ENCODE assay signal across 13 mouse cellular contexts in genomic region chr12:116117352-116117929, GRCm38 (mm10).
"Had no signal": no experiment of that assay in that cellular context is flagged by ENCODE, and none has a peak within 500 bp of the region (broad histone marks: within the 10 kb centered on the region; RNA-seq: fewer than 3 reads in every experiment).

No protein-coding gene starts in this region.

- H3K27me3 ChIP-seq: limb, embryonic 15.5 days; midbrain, embryonic 13.5 days; neural tube, embryonic 15.5 days had no signal

- H3K9ac ChIP-seq: limb, embryonic 15.5 days; midbrain, embryonic 13.5 days; neural tube, embryonic 15.5 days had no signal

- H3K36me3 ChIP-seq: limb, embryonic 15.5 days; midbrain, embryonic 13.5 days; neural tube, embryonic 15.5 days had no signal

- H3K4me2 ChIP-seq: limb, embryonic 15.5 days; midbrain, embryonic 13.5 days; neural tube, embryonic 15.5 days had no signal

- H3K4me1 ChIP-seq: limb, embryonic 15.5 days; midbrain, embryonic 13.5 days; neural tube, embryonic 15.5 days had no signal

- H3K4me3 ChIP-seq: left cerebral cortex, adult 2 months; limb, embryonic 15.5 days; midbrain, embryonic 13.5 days; myocyte; neural tube, embryonic 15.5 days had no signal

- ATAC-seq: hindbrain, embryonic 16.5 days; inflammation-experienced regulatory T-cells, adult 6 months; midbrain, embryonic 13.5 days had no signal

- H3K27ac ChIP-seq: left cerebral cortex, adult 2 months; limb, embryonic 15.5 days; midbrain, embryonic 13.5 days; neural tube, embryonic 15.5 days had no signal

- H3K9me3 ChIP-seq: limb, embryonic 15.5 days; midbrain, embryonic 13.5 days; neural tube, embryonic 15.5 days had no signal

- DNase-seq: kidney, adult 8-10 months; kidney, postnatal 25 days; lung, postnatal 10 days; right cerebral cortex, adult 18-20 months; right cerebral cortex, postnatal 25 days; thymus, postnatal 4 days had no signal
